Mouse (Mus musculus) liver, embryonic 13.5 days (tissue): ENCODE measurements around the gene Zfp185. TPM values are rescaled to one million over a fixed set of nuclear protein-coding genes. Genes with fewer than 3 reads are reported as not detected.

Source experiments
- ATAC-seq: fragments of 200-750 bp; cut with Nextera tagmentation; 2 replicates; pipeline ENCODE4 v1.8.0; 2017; ENCODE audit warnings: low read depth, mild to moderate bottlenecking, moderate number of reproducible peaks, moderate library complexity
- DNase-seq: peaks from one replicate; pipeline ENCODE4 v3.0.0; 2022
- H3K27ac ChIP-seq: fragments of 300-500 bp; sonication (generic); 2 replicates; pipeline ENCODE4 v1.5.1; 2015; ENCODE audit warnings: moderate library complexity, mild to moderate bottlenecking, inconsistent platforms
- H3K27me3 ChIP-seq: fragments of 300-500 bp; sonication (generic); 2 replicates; pipeline ENCODE4 v1.6.1; 2015; ENCODE audit warnings: mild to moderate bottlenecking, inconsistent platforms
- H3K36me3 ChIP-seq: fragments of 300-500 bp; sonication (generic); 2 replicates; pipeline ENCODE4 v1.6.1; 2015; ENCODE audit warnings: mild to moderate bottlenecking, inconsistent platforms
- H3K4me1 ChIP-seq: fragments of 300-500 bp; sonication (generic); replicated peaks from 2 replicates; pipeline ENCODE4 v1.6.1; 2015; ENCODE audit warnings: inconsistent platforms
- H3K4me2 ChIP-seq: fragments of 300-500 bp; sonication (generic); 2 replicates; pipeline ENCODE4 v1.6.1; 2015; ENCODE audit warnings: inconsistent platforms, mild to moderate bottlenecking, moderate library complexity
- H3K4me3 ChIP-seq: fragments of 300-500 bp; sonication (generic); replicated peaks from 2 replicates; pipeline ENCODE4 v1.5.1; 2015; ENCODE audit warnings: mild to moderate bottlenecking, inconsistent platforms
- H3K9ac ChIP-seq: fragments of 300-500 bp; sonication (generic); 2 replicates; pipeline ENCODE4 v1.6.1; 2015; ENCODE audit warnings: mild to moderate bottlenecking, inconsistent platforms
- H3K9me3 ChIP-seq: fragments of 300-500 bp; sonication (generic); replicated peaks from 2 replicates; pipeline ENCODE4 v1.6.1; 2016; ENCODE audit warnings: inconsistent platforms
- whole genome bisulfite sequencing: fragments of 180-500 bp; shearing (Covaris S2); methylation state at CpG from one replicate; pipeline ENCODE4 v1.1.7; 2015; ENCODE audit not compliant: insufficient replicate concordance; 5-methylcytosine and 5-hydroxymethylcytosine counted together
- polyA plus RNA-seq: library from polyadenylated mRNA; unstranded; fragments of >200 nt; fragmentation: Nextera tagmentation; extraction: Ambion mirVana; gene quantifications from 2 replicates; pipeline ENCODE4 v1.2.1, GENCODE M21; 2015

Zfp185 gene
- 1.3 and 1.4 TPM in 2 replicates for polyA plus RNA-seq

GRCm38 (mm10) chrX:72986841-72987519 lies at the start of gene Zfp185:
Gene Zfp185 (plus strand): TSS chrX:72987339.
- DNase-seq (peak; percentile 15), ATAC-seq (peak; percentile 63)
- Histone ChIP-seq H3K27ac (no peak within 1 kb of the TSS), H3K9ac (no peak within 1 kb of the TSS), H3K4me3 (peak within 1 kb of the TSS; percentile 45), H3K4me2 (peak within 1 kb of the TSS; percentile 65), H3K36me3 (no peaks in the 10 kb centered on the region), H3K9me3 (no peaks in the 10 kb centered on the region), H3K4me1 (peaks cover 6% of the 10 kb centered on the region), H3K27me3 (peaks cover 34% of the 10 kb centered on the region)
- WGBS, result 13% methylated on average over 42 of the region's 45 CpGs

DNA sequence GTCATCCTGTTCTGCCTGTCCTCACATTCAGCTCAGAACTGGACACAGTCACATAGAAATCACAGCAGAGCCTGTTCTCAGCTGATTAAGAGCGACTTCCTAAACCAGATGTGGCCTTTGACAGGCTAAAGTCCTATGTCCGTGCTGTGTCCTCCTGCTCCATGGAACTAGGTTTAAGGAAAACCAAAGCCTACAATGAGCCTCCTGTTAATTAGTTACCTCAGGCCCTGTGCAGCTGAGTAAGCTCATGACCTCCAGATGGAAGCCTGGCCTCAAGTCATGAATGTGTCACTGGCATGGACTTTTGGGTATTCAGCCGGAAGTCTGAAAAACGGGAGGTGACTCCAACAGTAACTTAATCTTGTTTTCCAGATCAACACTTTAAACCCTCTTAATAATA lies 33.7 kb upstream of the Zfp185 start:
- Histone ChIP-seq H3K4me3 (no peak overlapping the region), H3K4me2 (no peak overlapping the region), H3K36me3 (peaks cover 45% of the 10 kb centered on the region), H3K9ac (no peak overlapping the region), H3K9me3 (no peaks in the 10 kb centered on the region), H3K27me3 (no peaks in the 10 kb centered on the region), H3K4me1 (no peaks in the 10 kb centered on the region), H3K27ac (no peak overlapping the region)
- DNase-seq (no peak), ATAC-seq (no peak)
- 74% methylated on average over 4 of the region's 4 CpGs for WGBS

GRCm38 (mm10) chrX:72956486-72956885 lies 30.7 kb upstream of the Zfp185 start:
- no peak overlapping the region for H3K27ac ChIP-seq
- ATAC-seq (no peak), DNase-seq (no peak)
- peaks cover 36% of the 10 kb centered on the region for H3K36me3 ChIP-seq
- no peaks in the 10 kb centered on the region for H3K27me3 ChIP-seq
- H3K4me2 ChIP-seq, result no peak overlapping the region
- H3K4me3 ChIP-seq, result no peak overlapping the region
- H3K9ac ChIP-seq, result no peak overlapping the region
- 74% methylated on average over 4 of the region's 4 CpGs for WGBS
- no peaks in the 10 kb centered on the region for H3K4me1 ChIP-seq
- H3K9me3 ChIP-seq, result no peaks in the 10 kb centered on the region

DNA sequence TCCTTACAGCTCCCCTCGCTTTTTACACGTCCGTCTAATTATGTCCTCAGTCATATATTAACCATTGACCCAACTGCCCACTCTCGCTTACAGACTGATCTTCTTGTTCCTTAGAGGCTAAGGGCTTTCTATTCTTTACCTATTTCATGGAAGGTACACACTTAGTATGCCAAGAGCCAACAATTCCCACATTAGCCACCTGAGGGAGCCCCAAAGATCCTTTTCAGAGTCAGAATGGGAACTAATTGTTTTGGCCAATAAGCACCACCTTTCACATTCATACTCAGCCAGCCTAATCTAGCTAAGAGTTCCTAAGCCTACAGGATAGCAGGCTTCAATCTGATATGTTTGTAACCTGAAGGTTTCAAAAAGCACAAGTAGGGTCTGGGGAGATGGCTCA lies 26.7 kb upstream of the Zfp185 start:
- no peak for ATAC-seq
- no peaks in the 10 kb centered on the region for H3K27me3 ChIP-seq
- DNase-seq, result no peak
- 80% methylated on average over 4 of the region's 4 CpGs for WGBS
- H3K4me2 ChIP-seq, result no peak overlapping the region
- H3K36me3 ChIP-seq, result peaks cover 21% of the 10 kb centered on the region
- no peaks in the 10 kb centered on the region for H3K4me1 ChIP-seq
- H3K9ac ChIP-seq, result no peak overlapping the region
- no peak overlapping the region for H3K27ac ChIP-seq
- H3K4me3 ChIP-seq, result no peak overlapping the region
- H3K9me3 ChIP-seq, result no peaks in the 10 kb centered on the region

DNA sequence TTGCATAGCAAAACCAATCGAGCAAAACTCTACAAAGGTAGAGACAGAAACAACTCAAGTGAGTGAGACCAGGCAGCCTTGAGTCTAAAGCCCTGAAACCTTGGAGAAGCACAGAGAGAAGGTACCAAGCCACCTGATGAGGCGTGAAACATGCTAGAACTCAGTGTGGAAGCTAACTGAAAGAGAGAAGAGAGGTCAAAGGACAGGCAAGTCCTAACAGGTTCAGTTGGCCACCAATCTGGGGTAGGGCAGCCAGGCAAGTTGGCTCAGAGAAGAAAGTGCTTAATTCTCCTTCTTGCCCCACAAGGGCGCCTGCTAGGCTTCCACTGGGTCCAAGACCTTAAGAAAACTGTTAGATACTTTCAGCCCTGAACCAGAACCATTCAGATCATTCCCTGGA lies 25.6 kb upstream of the Zfp185 start:
- Histone ChIP-seq H3K36me3 (peaks cover 12% of the 10 kb centered on the region), H3K4me1 (no peaks in the 10 kb centered on the region), H3K9me3 (no peaks in the 10 kb centered on the region), H3K27me3 (no peaks in the 10 kb centered on the region), H3K27ac (no peak overlapping the region), H3K4me2 (no peak overlapping the region), H3K4me3 (no peak overlapping the region), H3K9ac (no peak overlapping the region)
- DNase-seq (no peak), ATAC-seq (no peak)
- WGBS, result 51% methylated on average over 3 of the region's 3 CpGs

GRCm38 (mm10) chrX:72962743-72963142 lies 24.4 kb upstream of the Zfp185 start:
- H3K27me3 ChIP-seq, result no peaks in the 10 kb centered on the region
- no peaks in the 10 kb centered on the region for H3K9me3 ChIP-seq
- no peak overlapping the region for H3K27ac ChIP-seq
- H3K4me2 ChIP-seq, result no peak overlapping the region
- no peaks in the 10 kb centered on the region for H3K4me1 ChIP-seq
- H3K4me3 ChIP-seq, result no peak overlapping the region
- DNase-seq, result no peak
- no peak overlapping the region for H3K9ac ChIP-seq
- no peak for ATAC-seq
- WGBS, result 66% methylated on average over 3 of the region's 3 CpGs
- 0 out of 2 replicates have a peak, but pooled peaks cover 6% of the 10 kb centered on the region for H3K36me3 ChIP-seq

DNA sequence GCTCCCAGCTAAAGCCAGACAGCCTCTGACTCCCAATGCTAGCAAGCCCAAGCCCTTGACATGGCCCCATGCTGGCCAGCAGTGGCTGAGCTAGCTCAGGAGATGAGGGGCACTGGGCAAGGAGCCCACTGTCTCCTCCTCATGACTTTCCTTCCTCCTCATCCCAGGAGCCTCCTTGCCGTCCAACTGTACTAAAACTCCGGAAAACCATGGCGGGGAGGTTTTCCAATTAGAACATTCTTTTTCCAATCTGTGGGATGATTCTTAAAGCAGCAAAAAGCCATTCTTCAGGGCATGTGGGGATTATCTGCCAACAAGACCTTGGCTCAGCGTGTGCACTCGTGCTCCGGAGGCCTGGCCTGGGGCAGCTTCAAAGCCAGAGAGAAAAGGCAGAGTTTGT lies 4.3 kb upstream of the Zfp185 start:
- no peaks in the 10 kb centered on the region for H3K9me3 ChIP-seq
- H3K4me2 ChIP-seq, result no peak overlapping the region
- H3K4me1 ChIP-seq, result peaks cover 6% of the 10 kb centered on the region
- no peak for DNase-seq
- no peak overlapping the region for H3K9ac ChIP-seq
- WGBS, result 69% methylated on average over 6 of the region's 6 CpGs
- H3K36me3 ChIP-seq, result no peaks in the 10 kb centered on the region
- ATAC-seq, result no peak
- H3K27me3 ChIP-seq, result peaks cover 16% of the 10 kb centered on the region
- no peak overlapping the region for H3K4me3 ChIP-seq
- H3K27ac ChIP-seq, result no peak overlapping the region

GRCm38 (mm10) chrX:72985607-72986006 lies 1.5 kb upstream of the Zfp185 start:
- no peak overlapping the region for H3K4me3 ChIP-seq
- no peaks in the 10 kb centered on the region for H3K9me3 ChIP-seq
- DNase-seq (no peak), ATAC-seq (peak; percentile 63; the same call in 1 of the 2 replicates)
- no peak overlapping the region for H3K27ac ChIP-seq
- no peak overlapping the region for H3K4me2 ChIP-seq
- WGBS, result 27% methylated on average over 2 of the region's 2 CpGs
- peaks cover 33% of the 10 kb centered on the region for H3K27me3 ChIP-seq
- no peak overlapping the region for H3K9ac ChIP-seq
- H3K36me3 ChIP-seq, result no peaks in the 10 kb centered on the region
- H3K4me1 ChIP-seq, result peaks cover 6% of the 10 kb centered on the region

DNA sequence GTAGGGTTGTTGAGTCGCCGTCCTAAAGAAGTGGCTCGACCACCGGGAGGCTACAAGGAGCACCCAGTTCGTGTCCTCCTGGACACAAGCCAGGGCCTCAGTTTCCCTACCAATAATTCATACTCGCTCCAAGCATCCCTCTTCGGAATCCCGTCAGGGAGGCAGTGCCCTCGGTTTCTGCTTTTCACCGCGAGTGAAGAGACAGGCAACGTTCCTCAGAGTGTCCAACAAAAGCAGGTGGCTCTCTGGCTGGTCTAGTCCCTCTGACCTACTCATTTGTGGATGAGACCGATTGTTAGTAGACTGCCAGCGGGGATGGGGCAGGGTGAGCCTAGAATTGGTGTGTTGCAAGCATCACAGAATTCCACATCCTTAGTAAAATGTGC lies 374 bp downstream of the Zfp185 start:
- H3K27ac ChIP-seq, result no peak overlapping the region
- WGBS, result 18% methylated on average over 14 of the region's 14 CpGs
- peak overlapping the region; percentile 45 for H3K4me3 ChIP-seq

GRCm38 (mm10) chrX:72988431-72988830 lies 1.3 kb downstream of the Zfp185 start:
- H3K27ac ChIP-seq, result no peak overlapping the region
- H3K27me3 ChIP-seq, result peaks cover 36% of the 10 kb centered on the region
- ATAC-seq (no peak), DNase-seq (no peak)
- H3K9me3 ChIP-seq, result no peaks in the 10 kb centered on the region
- H3K4me1 ChIP-seq, result peaks cover 6% of the 10 kb centered on the region
- H3K36me3 ChIP-seq, result no peaks in the 10 kb centered on the region
- H3K9ac ChIP-seq, result no peak overlapping the region
- WGBS, result 59% methylated on average over 3 of the region's 3 CpGs
- no peak overlapping the region for H3K4me3 ChIP-seq
- no peak overlapping the region for H3K4me2 ChIP-seq

More for the DNA sequence above, 374 bp downstream of the Zfp185 start:
- Histone ChIP-seq H3K4me1 (peaks cover 6% of the 10 kb centered on the region), H3K27me3 (peaks cover 37% of the 10 kb centered on the region), H3K9me3 (no peaks in the 10 kb centered on the region), H3K36me3 (no peaks in the 10 kb centered on the region), H3K4me2 (peak overlapping the region; percentile 65), H3K9ac (no peak overlapping the region)
- ATAC-seq (no peak), DNase-seq (no peak)

GRCm38 (mm10) chrX:72990581-72990980 lies 3.4 kb downstream of the Zfp185 start:
- H3K9ac ChIP-seq, result no peak overlapping the region
- no peak overlapping the region for H3K4me3 ChIP-seq
- peaks cover 34% of the 10 kb centered on the region for H3K27me3 ChIP-seq
- no peaks in the 10 kb centered on the region for H3K36me3 ChIP-seq
- no peak for ATAC-seq
- H3K9me3 ChIP-seq, result no peaks in the 10 kb centered on the region
- DNase-seq, result no peak
- peaks cover 5% of the 10 kb centered on the region; the same call in 1 of the 2 replicates for H3K4me1 ChIP-seq
- H3K4me2 ChIP-seq, result no peak overlapping the region
- H3K27ac ChIP-seq, result no peak overlapping the region
- 66% methylated on average over 3 of the region's 3 CpGs for WGBS

- no peak overlapping the region for H3K9ac ChIP-seq
- no peak overlapping the region for H3K4me3 ChIP-seq
- no peaks in the 10 kb centered on the region for H3K36me3 ChIP-seq
- ATAC-seq (no peak), DNase-seq (no peak)
- no peak overlapping the region for H3K27ac ChIP-seq
- H3K27me3 ChIP-seq, result peaks cover 29% of the 10 kb centered on the region
- 45% methylated on average over 5 of the region's 5 CpGs for WGBS
- H3K4me2 ChIP-seq, result no peak overlapping the region
- H3K9me3 ChIP-seq, result no peaks in the 10 kb centered on the region
- no peaks in the 10 kb centered on the region for H3K4me1 ChIP-seq
Measured at GRCm38 (mm10) chrX:72992291-72992919, 5.3 kb downstream of the Zfp185 start.
